Mouse (Mus musculus) layer of hippocampus, postnatal 10 days (tissue): ENCODE measurements around the gene Mvp. TPM values are rescaled to one million over a fixed set of nuclear protein-coding genes. Genes with fewer than 3 reads are reported as not detected.
A peak's percentile ranks its signal among the peaks of the same experiment; 100 is the strongest.

Experiments
- DNase-seq, 2 experiments: peaks; one replicate each; pipeline ENCODE4 v3.0.0; 2021; ENCODE audit warnings: low spot score in 2 of 2
- microRNA-seq, 2 experiments: library from miRNA; unstranded; fragments of <30 nt; microRNA quantifications; one replicate each; pipeline ENCODE4 v1.2.0; 2021
- total RNA-seq, 2 experiments: library from RNA; stranded (reverse); gene quantifications; 2 replicates each; pipeline ENCODE4 v1.2.3; 2021

Gene Mvp
- total RNA-seq, 2 experiments from 2014 or later, result 5.6 to 6.2 TPM

GRCm38 (mm10) chr7:126950647-126951615 is 63.5 kb downstream of the Mvp start:
- DNase-seq, result peak in 1 of 2 experiments; percentile 32

GRCm38 (mm10) chr7:126949793-126950646 is 64.4 kb downstream of the Mvp start, which contains the start of gene Sez6l2:
Gene Sez6l2 (plus strand): TSS chr7:126950563.
- DNase-seq, result peak; percentile 84 to 87

- DNase-seq, result peak; percentile 61 to 76
Observed at GRCm38 (mm10) chr7:126949403-126949792, 65.0 kb downstream of the Mvp start, which contains the start of gene Asphd1. Gene Asphd1 (minus strand): TSS chr7:126949582.

- DNase-seq, result no peak
Observed at GRCm38 (mm10) chr7:126948626-126949025, 65.8 kb downstream of the Mvp start.

- DNase-seq, result peak; percentile 51 to 52
Observed at GRCm38 (mm10) chr7:126946530-126946929, 67.9 kb downstream of the Mvp start.

- DNase-seq, result no peak
Observed at GRCm38 (mm10) chr7:126941801-126942200, 72.6 kb downstream of the Mvp start.

- no peak for DNase-seq
Observed at GRCm38 (mm10) chr7:126941171-126941570, 73.2 kb downstream of the Mvp start.

Small RNA genes within 50 kb of the gene (microRNA-seq; reads per million reads assigned to microRNA genes)
- gene Gm44343, result 0 reads per million in 2 experiments

Other genes starting within 250 kb of the Mvp start
- 1 to 10 TPM; 2.7 to 3.0 TPM for gene Gdpd3, start 248.3 kb downstream of the Mvp start, total RNA-seq
- gene Ypel3, start 237.7 kb downstream of the Mvp start, total RNA-seq, result 100 to 1,000 TPM; 150 to 152 TPM
- under 1 TPM; 0.62 to 0.69 TPM for gene Tbx6, start 233.1 kb downstream of the Mvp start, total RNA-seq
- 10 to 100 TPM; 56.2 to 64.6 TPM for gene Ppp4c, start 222.1 kb downstream of the Mvp start, total RNA-seq
- gene Fam57b, start 217.0 kb downstream of the Mvp start, total RNA-seq, result 100 to 1,000 TPM; 133 to 147 TPM
- not detected for gene 4930451I11Rik, start 183.0 kb downstream of the Mvp start, total RNA-seq
- 10 to 100 TPM; 54.0 to 54.1 TPM for gene Doc2a, start 167.2 kb downstream of the Mvp start, total RNA-seq
- 10 to 100 TPM; 38.8 to 40.9 TPM for gene Hirip3, start 152.6 kb downstream of the Mvp start, total RNA-seq
- 10 to 100 TPM; 56.1 to 58.8 TPM for gene Ino80e, start 152.2 kb downstream of the Mvp start, total RNA-seq
- 100 to 1,000 TPM; 147 to 167 TPM for gene Taok2, start 129.9 kb downstream of the Mvp start, total RNA-seq
- 10 to 100 TPM; 23.6 to 28.3 TPM for gene Tmem219, start 91.7 kb downstream of the Mvp start, total RNA-seq
- 100 to 1,000 TPM; 151 to 152 TPM for gene Kctd13, start 85.7 kb downstream of the Mvp start, total RNA-seq
- gene Asphd1, start 65.0 kb downstream of the Mvp start, total RNA-seq, result 10 to 100 TPM; 35.6 to 46.1 TPM
- 100 to 1,000 TPM; 273 to 305 TPM for gene Sez6l2, start 64.1 kb downstream of the Mvp start, total RNA-seq
- 100 to 1,000 TPM; 129 to 149 TPM for gene Cdipt, start 38.7 kb downstream of the Mvp start, total RNA-seq
- gene Cdiptos, start 38.5 kb downstream of the Mvp start, total RNA-seq, result under 1 TPM in 1 of 2 experiments, not detected in 1; 0.31 TPM
- under 1 TPM in 1 of 2 experiments, not detected in 1; 0.62 TPM for gene Pagr1b, start 1.9 kb upstream of the Mvp start, total RNA-seq
- gene Pagr1a, start 2.7 kb upstream of the Mvp start, total RNA-seq, result 10 to 100 TPM; 24.9 to 34.2 TPM
- 10 to 100 TPM; 33.4 to 34.8 TPM for gene Gm42742, start 6.5 kb upstream of the Mvp start, total RNA-seq
- 100 to 1,000 TPM; 146 to 184 TPM for gene Prrt2, start 6.6 kb upstream of the Mvp start, total RNA-seq
- gene Maz, start 12.4 kb upstream of the Mvp start, total RNA-seq, result 100 to 1,000 TPM; 283 to 292 TPM
- gene Kif22, start 27.9 kb upstream of the Mvp start, total RNA-seq, result 10 to 100 TPM; 12.6 to 16.5 TPM
- gene Zg16, start 72.7 kb upstream of the Mvp start, total RNA-seq, result not detected
- 1 to 10 TPM; 1.3 to 1.4 TPM for gene AI467606, start 76.7 kb upstream of the Mvp start, total RNA-seq
- under 1 TPM; 0.20 to 0.57 TPM for gene Qprt, start 107.6 kb upstream of the Mvp start, total RNA-seq
- gene Spn, start 123.2 kb upstream of the Mvp start, total RNA-seq, result under 1 TPM; 0.33 to 0.55 TPM
- 10 to 100 TPM; 70.5 to 75.5 TPM for gene Cd2bp2, start 181.4 kb upstream of the Mvp start, total RNA-seq
- gene Tbc1d10b, start 193.8 kb upstream of the Mvp start, total RNA-seq, result 10 to 100 TPM; 84.6 to 95.4 TPM
- gene Mylpf, start 194.3 kb upstream of the Mvp start, total RNA-seq, result 1 to 10 TPM; 1.3 to 3.3 TPM
- gene Zfp553, start 218.4 kb upstream of the Mvp start, total RNA-seq, result 10 to 100 TPM; 19.3 to 19.6 TPM
- 1 to 10 TPM; 5.5 to 5.9 TPM for gene Sept1, start 218.5 kb upstream of the Mvp start, total RNA-seq
- gene Zfp771, start 229.7 kb upstream of the Mvp start, total RNA-seq, result 10 to 100 TPM; 56.7 to 67.0 TPM
- 10 to 100 TPM; 36.0 to 37.1 TPM for gene Dctpp1, start 246.1 kb upstream of the Mvp start, total RNA-seq